Mouse (Mus musculus) c-Kit-negative CD71-positive TER-119-positive erythroid progenitor cells, embryonic 14.5 days (primary cell): ENCODE measurements around the gene Gm16427.
"Not testable (repeated sequence)": the region's sequence is repeated elsewhere in the genome, so short reads cannot be mapped to it uniquely, and the experiment has no call there.

Experiments used
- DNase-seq: peaks from one replicate; pipeline ENCODE4 v3.0.0-alpha.2; 2013; ENCODE audit warnings: low read depth, low spot score

Gene Gm16427

GRCm38 (mm10) chr5:93540100-93540499 lies at the start of gene Gm16427:
TSS of gene Gm16427 (minus strand) at chr5:93540200.
- not testable (repeated sequence) for DNase-seq
